Mouse (Mus musculus) embryonic facial prominence, embryonic 15.5 days (tissue): ENCODE data around the gene Ica1. TPM values are rescaled to one million over a fixed set of nuclear protein-coding genes. Genes with fewer than 3 reads are reported as not detected.

ENCODE experiments used
- ATAC-seq: fragments of 200-750 bp; cut with Nextera tagmentation; 2 replicates; pipeline ENCODE4 v1.8.0; 2017; ENCODE audit warnings: low read depth, moderate TSS enrichment; ENCODE audit not compliant: insufficient number of reproducible peaks, low FRiP score, low TSS enrichment
- H3K27ac ChIP-seq: fragments of 300-500 bp; sonication (generic); replicated peaks from 2 replicates; pipeline ENCODE4 v1.5.1; 2015; ENCODE audit warnings: mild to moderate bottlenecking, inconsistent platforms
- H3K27me3 ChIP-seq: fragments of 300-500 bp; sonication (generic); 2 replicates; pipeline ENCODE4 v1.6.1; 2015; ENCODE audit warnings: inconsistent platforms
- H3K36me3 ChIP-seq: fragments of 300-500 bp; sonication (generic); 2 replicates; pipeline ENCODE4 v1.6.1; 2015; ENCODE audit warnings: mild to moderate bottlenecking, inconsistent platforms
- H3K4me1 ChIP-seq: fragments of 300-500 bp; sonication (generic); 2 replicates; pipeline ENCODE4 v1.6.1; 2015; ENCODE audit warnings: inconsistent platforms
- H3K4me2 ChIP-seq: fragments of 300-500 bp; sonication (generic); replicated peaks from 2 replicates; pipeline ENCODE4 v1.6.1; 2015; ENCODE audit warnings: mild to moderate bottlenecking, inconsistent platforms
- H3K4me3 ChIP-seq: fragments of 300-500 bp; sonication (generic); replicated peaks from 2 replicates; pipeline ENCODE4 v1.5.1; 2015; ENCODE audit warnings: mild to moderate bottlenecking, inconsistent platforms
- H3K9ac ChIP-seq: fragments of 300-500 bp; sonication (generic); 2 replicates; pipeline ENCODE4 v1.6.1; 2015; ENCODE audit warnings: inconsistent platforms
- H3K9me3 ChIP-seq: fragments of 300-500 bp; sonication (generic); replicated peaks from 2 replicates; pipeline ENCODE4 v1.6.1; 2016; ENCODE audit warnings: inconsistent platforms
- WGBS: fragments of 180-500 bp; shearing (Covaris S2); methylation state at CpG from one replicate; pipeline ENCODE4 v1.1.7; 2015; 5-methylcytosine and 5-hydroxymethylcytosine counted together
- polyA plus RNA-seq: library from polyadenylated mRNA; unstranded; fragments of >200 nt; fragmentation: Nextera tagmentation; extraction: Ambion mirVana; gene quantifications from 2 replicates; pipeline ENCODE4 v1.2.1, GENCODE M21; 2015

Gene Ica1
- 14.3 and 15.1 TPM in 2 replicates for polyA plus RNA-seq

GRCm38 (mm10) chr6:8778296-8778649, at the start of gene Ica1:
Gene Ica1, minus strand, starts transcription at chr6:8778488.
- WGBS: 1% methylated on average over 14 of the region's 16 CpGs
- H3K27ac ChIP-seq: no peak within 1 kb of the TSS; the same call in 1 of the 2 replicates
- peaks cover 9% of the 10 kb centered on the region for H3K27me3 ChIP-seq
- peak within 1 kb of the TSS; percentile 97 for H3K4me2 ChIP-seq
- peak; percentile 34 for ATAC-seq
- H3K4me1 ChIP-seq: peaks cover 8% of the 10 kb centered on the region; the same call in 1 of the 2 replicates
- H3K9me3 ChIP-seq: no peaks in the 10 kb centered on the region
- H3K36me3 ChIP-seq: no peaks in the 10 kb centered on the region
- peak within 1 kb of the TSS; percentile 39 for H3K9ac ChIP-seq
- H3K4me3 ChIP-seq: peak within 1 kb of the TSS; percentile 64

DNA sequence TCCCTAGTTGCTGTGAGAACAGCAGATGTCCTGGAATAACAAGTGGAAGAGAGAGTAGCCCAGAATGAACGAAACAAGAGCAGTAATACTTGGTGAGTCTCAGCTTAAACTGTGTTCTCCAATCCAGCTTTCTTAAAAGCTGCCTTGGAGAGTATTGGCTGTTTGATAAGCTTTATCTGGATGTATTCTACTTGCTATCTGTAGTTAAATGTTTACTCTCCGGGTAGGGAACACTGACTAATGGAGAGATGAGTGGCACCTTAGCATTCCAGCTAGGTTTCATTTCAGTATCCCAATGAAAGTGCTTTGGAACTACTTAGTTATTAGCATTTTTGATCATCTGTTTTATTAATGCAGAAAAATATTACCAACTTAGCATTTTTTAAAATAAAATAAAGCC, 41.6 kb upstream of the Ica1 start:
- H3K9ac ChIP-seq: no peak overlapping the region
- 78% methylated on average over 2 of the region's 2 CpGs for WGBS
- no peaks in the 10 kb centered on the region for H3K36me3 ChIP-seq
- ATAC-seq: no peak
- H3K4me3 ChIP-seq: no peak overlapping the region
- H3K9me3 ChIP-seq: no peaks in the 10 kb centered on the region
- no peak overlapping the region for H3K4me2 ChIP-seq
- no peaks in the 10 kb centered on the region for H3K27me3 ChIP-seq
- no peak overlapping the region for H3K27ac ChIP-seq
- H3K4me1 ChIP-seq: no peaks in the 10 kb centered on the region

- H3K36me3 ChIP-seq: no peaks in the 10 kb centered on the region
- no peak overlapping the region for H3K4me3 ChIP-seq
- ATAC-seq: no peak
- no peak overlapping the region for H3K4me2 ChIP-seq
- H3K27ac ChIP-seq: no peak overlapping the region
- H3K4me1 ChIP-seq: no peaks in the 10 kb centered on the region
- no peak overlapping the region for H3K9ac ChIP-seq
- WGBS: 57% methylated on average over 6 of the region's 6 CpGs
- H3K27me3 ChIP-seq: no peaks in the 10 kb centered on the region
- no peaks in the 10 kb centered on the region for H3K9me3 ChIP-seq
Observed at GRCm38 (mm10) chr6:8814332-8815002, 36.2 kb upstream of the Ica1 start.

DNA sequence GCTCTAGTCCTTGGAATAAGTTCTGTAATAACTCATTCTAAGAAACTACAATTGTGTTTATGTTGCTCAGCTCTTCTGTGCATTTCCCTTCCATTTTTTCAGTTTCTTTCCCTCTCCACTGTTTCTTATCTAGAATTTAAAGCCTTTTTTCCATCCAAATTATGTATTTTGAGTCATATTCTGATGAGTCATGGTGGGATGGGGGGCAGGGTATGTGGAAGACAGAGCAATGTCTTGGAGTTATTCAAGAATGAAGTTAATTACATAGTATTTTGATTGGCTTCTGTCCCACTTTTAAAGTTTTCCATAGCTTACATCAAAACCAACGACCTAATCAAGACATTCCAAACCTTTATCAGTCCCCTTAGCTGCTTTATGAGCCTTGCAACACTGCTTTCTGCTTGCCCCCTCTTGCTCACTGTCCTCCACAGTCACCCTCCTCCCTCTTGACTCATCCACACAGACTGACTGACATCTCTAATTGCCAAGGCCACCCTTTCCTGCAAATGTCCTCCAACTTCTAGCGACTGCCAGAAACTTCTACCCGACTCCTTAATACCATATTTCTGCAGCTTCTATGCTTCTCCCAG, 24.4 kb upstream of the Ica1 start:
- no peak overlapping the region for H3K9ac ChIP-seq
- H3K36me3 ChIP-seq: no peaks in the 10 kb centered on the region
- no peak overlapping the region for H3K4me3 ChIP-seq
- H3K4me2 ChIP-seq: no peak overlapping the region
- H3K27ac ChIP-seq: no peak overlapping the region
- WGBS: 56% methylated on average over 3 of the region's 3 CpGs
- H3K9me3 ChIP-seq: no peaks in the 10 kb centered on the region
- H3K27me3 ChIP-seq: no peaks in the 10 kb centered on the region
- H3K4me1 ChIP-seq: no peaks in the 10 kb centered on the region
- ATAC-seq: no peak

GRCm38 (mm10) chr6:8792385-8792784, 14.1 kb upstream of the Ica1 start:
- H3K27ac ChIP-seq: no peak overlapping the region
- WGBS: 91% methylated on average over 5 of the region's 5 CpGs
- no peaks in the 10 kb centered on the region for H3K4me1 ChIP-seq
- no peaks in the 10 kb centered on the region for H3K36me3 ChIP-seq
- H3K27me3 ChIP-seq: no peaks in the 10 kb centered on the region
- H3K4me3 ChIP-seq: no peak overlapping the region
- no peak overlapping the region for H3K9ac ChIP-seq
- H3K9me3 ChIP-seq: no peaks in the 10 kb centered on the region
- H3K4me2 ChIP-seq: no peak overlapping the region
- ATAC-seq: no peak

DNA sequence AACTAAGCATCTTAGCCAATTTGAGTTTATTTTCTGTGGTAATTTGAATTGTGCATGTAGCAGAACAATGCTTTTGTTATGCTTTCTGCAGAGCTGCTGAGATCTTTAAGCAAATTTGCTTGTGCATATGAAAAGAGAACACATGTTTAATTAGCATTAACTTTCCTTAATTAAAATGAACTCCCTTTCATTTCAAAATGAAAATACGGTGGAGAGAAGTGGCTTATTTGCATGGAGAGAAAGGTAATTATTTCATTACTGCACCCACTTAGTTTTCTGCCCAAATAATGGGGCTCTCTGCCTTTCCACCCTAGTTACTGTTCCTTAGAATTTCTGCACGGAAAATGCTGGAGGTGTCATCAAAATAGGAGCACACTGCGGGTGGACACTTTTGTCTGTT, 13.5 kb upstream of the Ica1 start:
- no peak for ATAC-seq
- no peak overlapping the region for H3K4me2 ChIP-seq
- H3K4me1 ChIP-seq: no peaks in the 10 kb centered on the region
- WGBS: 71% methylated on average over 3 of the region's 3 CpGs
- H3K27ac ChIP-seq: no peak overlapping the region
- H3K9me3 ChIP-seq: no peaks in the 10 kb centered on the region
- H3K36me3 ChIP-seq: no peaks in the 10 kb centered on the region
- no peaks in the 10 kb centered on the region for H3K27me3 ChIP-seq
- no peak overlapping the region for H3K9ac ChIP-seq
- H3K4me3 ChIP-seq: no peak overlapping the region

DNA sequence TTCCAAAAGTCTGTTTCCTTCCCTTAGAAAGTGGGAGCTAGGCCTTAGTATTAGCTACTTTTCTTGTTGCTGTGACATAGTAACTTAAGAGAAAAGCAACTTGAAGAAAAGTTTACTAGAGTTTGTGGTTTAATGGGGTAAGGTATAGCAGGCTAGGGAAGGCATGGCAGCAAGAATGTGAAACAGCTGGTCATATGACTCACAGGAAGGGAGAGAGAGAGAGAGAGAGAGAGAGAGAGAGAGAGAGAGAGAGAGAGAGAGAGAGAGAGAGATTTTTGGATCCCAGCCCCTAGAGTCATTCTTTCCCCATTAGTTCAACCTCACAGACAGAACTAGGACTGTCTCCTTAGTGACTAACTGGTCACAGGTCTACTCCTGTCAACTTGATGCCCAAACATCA, 2.3 kb upstream of the Ica1 start:
- ATAC-seq: no peak
- Histone ChIP-seq H3K4me2 (no peak overlapping the region), H3K4me1 (peaks cover 8% of the 10 kb centered on the region; the same call in 1 of the 2 replicates), H3K36me3 (no peaks in the 10 kb centered on the region), H3K27me3 (peaks cover 9% of the 10 kb centered on the region), H3K27ac (no peak overlapping the region), H3K4me3 (no peak overlapping the region), H3K9me3 (no peaks in the 10 kb centered on the region), H3K9ac (no peak overlapping the region)

DNA sequence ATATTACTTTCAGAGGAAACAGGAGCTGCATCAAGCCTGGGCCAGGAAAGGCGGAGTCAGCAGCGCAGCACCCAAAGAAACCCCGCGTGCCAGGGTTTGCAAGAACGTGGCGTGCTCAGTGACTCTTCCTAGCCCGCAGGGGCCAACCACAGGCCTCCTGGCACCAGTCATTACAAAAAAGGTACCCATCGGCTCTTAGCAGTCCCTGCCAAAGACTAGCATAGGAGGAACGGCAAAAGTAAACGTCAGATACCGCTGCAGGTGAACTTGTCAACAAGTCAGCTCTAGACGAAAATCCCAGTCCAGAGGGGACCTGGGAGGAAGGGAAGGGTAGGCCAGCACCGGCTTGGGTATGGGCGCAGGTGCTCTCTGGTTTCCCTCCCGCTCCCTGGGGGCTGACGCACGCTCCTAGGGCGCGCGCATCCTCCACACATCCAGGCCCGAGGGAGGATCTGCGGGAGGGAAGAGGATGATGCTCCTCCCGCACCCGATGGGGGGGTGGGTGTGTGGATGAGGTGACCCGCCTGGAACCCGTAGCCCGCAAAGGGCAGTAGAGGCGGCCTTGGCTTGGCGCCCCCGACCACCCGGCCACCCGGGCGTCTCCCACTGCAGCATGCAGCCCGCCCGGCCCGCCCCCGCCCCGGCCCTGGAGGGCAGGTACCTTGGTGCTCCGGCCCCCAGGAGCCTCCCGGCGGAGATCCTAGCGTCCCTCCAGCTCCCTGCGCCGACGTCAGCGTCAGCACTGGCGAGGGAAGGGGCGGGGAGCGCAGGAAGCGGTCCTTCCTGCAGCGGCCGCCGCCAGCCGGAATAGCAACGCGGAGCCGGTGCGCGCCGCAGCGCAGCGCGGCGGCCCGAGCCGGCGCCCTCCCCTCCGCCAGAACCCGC, 635 bp downstream of the Ica1 start:
- WGBS: under 1% methylated on average over 61 of the region's 69 CpGs
- H3K36me3 ChIP-seq: no peaks in the 10 kb centered on the region
- peaks cover 9% of the 10 kb centered on the region for H3K27me3 ChIP-seq
- H3K4me2 ChIP-seq: peak overlapping the region; percentile 97
- ATAC-seq: peak; percentile 88
- H3K9ac ChIP-seq: peak overlapping the region; percentile 39
- H3K4me3 ChIP-seq: peak overlapping the region; percentile 64
- peaks cover 8% of the 10 kb centered on the region; the same call in 1 of the 2 replicates for H3K4me1 ChIP-seq
- no peak overlapping the region; the same call in 1 of the 2 replicates for H3K27ac ChIP-seq
- no peaks in the 10 kb centered on the region for H3K9me3 ChIP-seq

- WGBS: 78% methylated on average over 7 of the region's 7 CpGs
- no peak overlapping the region for H3K9ac ChIP-seq
- no peak overlapping the region for H3K4me2 ChIP-seq
- H3K9me3 ChIP-seq: no peaks in the 10 kb centered on the region
- no peak for ATAC-seq
- H3K27ac ChIP-seq: no peak overlapping the region
- H3K4me3 ChIP-seq: no peak overlapping the region
- H3K36me3 ChIP-seq: no peaks in the 10 kb centered on the region
- H3K27me3 ChIP-seq: no peaks in the 10 kb centered on the region
- H3K4me1 ChIP-seq: no peaks in the 10 kb centered on the region
Observed at GRCm38 (mm10) chr6:8771539-8771938, 6.7 kb downstream of the Ica1 start.

DNA sequence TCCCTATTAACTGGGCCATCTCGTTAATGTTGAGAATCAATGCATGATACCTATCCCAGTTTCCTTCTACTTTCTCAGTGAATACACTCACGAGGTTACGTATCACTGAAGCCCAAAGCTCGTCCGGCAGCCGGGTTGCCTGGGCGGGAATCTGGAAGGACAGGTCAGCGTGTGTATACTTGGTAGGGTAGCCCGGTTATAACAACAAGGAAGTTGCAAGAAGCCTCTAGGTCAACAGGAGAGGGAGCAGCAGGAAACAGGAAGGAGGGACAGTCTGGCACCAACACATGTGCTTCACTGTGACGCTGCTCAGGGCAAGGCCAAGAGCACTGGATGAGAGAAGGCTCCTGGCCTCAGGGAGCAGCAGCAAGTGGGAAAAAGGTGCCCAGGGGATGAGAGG, 7.9 kb downstream of the Ica1 start:
- Histone ChIP-seq H3K4me1 (no peaks in the 10 kb centered on the region), H3K9ac (no peak overlapping the region), H3K36me3 (no peaks in the 10 kb centered on the region), H3K4me3 (no peak overlapping the region), H3K9me3 (no peaks in the 10 kb centered on the region), H3K27ac (no peak overlapping the region), H3K4me2 (0 out of 2 replicates have a peak overlapping the region, but pooled peaks have one; percentile 6), H3K27me3 (no peaks in the 10 kb centered on the region)
- ATAC-seq: no peak
- WGBS: 60% methylated on average over 10 of the region's 10 CpGs

DNA sequence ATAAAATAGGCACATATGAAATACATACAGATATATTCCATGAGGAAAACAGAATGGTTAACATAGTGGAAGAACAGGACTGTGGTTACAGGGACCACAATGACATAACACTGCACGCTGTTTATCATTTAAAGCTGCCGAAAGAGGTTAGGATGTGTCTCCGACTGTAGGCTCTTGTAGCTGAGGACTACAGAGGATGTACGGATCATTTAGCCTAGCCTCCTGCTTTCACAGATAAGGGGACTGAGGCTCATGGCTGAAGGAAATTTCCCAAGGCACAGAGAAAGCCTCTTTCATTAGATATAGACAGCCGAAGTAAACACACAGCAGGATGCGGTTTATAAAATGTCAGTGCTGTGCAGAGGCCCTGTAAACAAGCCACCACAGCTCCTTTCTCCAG, 8.5 kb downstream of the Ica1 start:
- 41% methylated on average over 6 of the region's 6 CpGs for WGBS
- no peaks in the 10 kb centered on the region for H3K9me3 ChIP-seq
- H3K4me1 ChIP-seq: no peaks in the 10 kb centered on the region
- H3K27me3 ChIP-seq: no peaks in the 10 kb centered on the region
- H3K27ac ChIP-seq: no peak overlapping the region
- no peak for ATAC-seq
- H3K36me3 ChIP-seq: no peaks in the 10 kb centered on the region
- no peak overlapping the region for H3K9ac ChIP-seq
- no peak overlapping the region for H3K4me2 ChIP-seq
- no peak overlapping the region for H3K4me3 ChIP-seq
